Mouse (Mus musculus) embryonic facial prominence, embryonic 13.5 days (tissue): Measurements from ENCODE around the gene Oxct1. TPM values are rescaled to one million over a fixed set of nuclear protein-coding genes. Genes with fewer than 3 reads are reported as not detected.

Experiments
- ATAC-seq: fragments of 200-750 bp; cut with Nextera tagmentation; 2 replicates; pipeline ENCODE4 v1.8.0; 2017; ENCODE audit warnings: low read depth; ENCODE audit not compliant: insufficient number of reproducible peaks, insufficient read depth, low FRiP score, low TSS enrichment
- H3K27ac ChIP-seq: fragments of 300-500 bp; sonication (generic); 2 replicates; pipeline ENCODE4 v1.5.1; 2015; ENCODE audit warnings: moderate library complexity, mild to moderate bottlenecking, inconsistent platforms
- H3K27me3 ChIP-seq: fragments of 300-500 bp; sonication (generic); 2 replicates; pipeline ENCODE4 v1.6.1; 2015; ENCODE audit warnings: mild to moderate bottlenecking, inconsistent platforms
- H3K36me3 ChIP-seq: fragments of 300-500 bp; sonication (generic); 2 replicates; pipeline ENCODE4 v1.6.1; 2015; ENCODE audit warnings: mild to moderate bottlenecking, inconsistent platforms
- H3K4me1 ChIP-seq: fragments of 300-500 bp; sonication (generic); 2 replicates; pipeline ENCODE4 v1.6.1; 2015; ENCODE audit warnings: inconsistent platforms
- H3K4me2 ChIP-seq: fragments of 300-500 bp; sonication (generic); 2 replicates; pipeline ENCODE4 v1.6.1; 2015; ENCODE audit warnings: moderate library complexity, mild to moderate bottlenecking, inconsistent platforms
- H3K4me3 ChIP-seq: fragments of 300-500 bp; sonication (generic); 2 replicates; pipeline ENCODE4 v1.5.1; 2015; ENCODE audit warnings: mild to moderate bottlenecking, inconsistent platforms
- H3K9ac ChIP-seq: fragments of 300-500 bp; sonication (generic); 2 replicates; pipeline ENCODE4 v1.6.1; 2015; ENCODE audit warnings: mild to moderate bottlenecking, inconsistent platforms
- H3K9me3 ChIP-seq: fragments of 300-500 bp; sonication (generic); 2 replicates; pipeline ENCODE4 v1.6.1; 2016; ENCODE audit warnings: inconsistent platforms
- WGBS: fragments of 180-500 bp; shearing (Covaris S2); methylation state at CpG from one replicate; pipeline ENCODE4 v1.1.7; 2015; ENCODE audit warnings: mixed read lengths; 5-methylcytosine and 5-hydroxymethylcytosine counted together
- polyA plus RNA-seq: library from polyadenylated mRNA; unstranded; fragments of >200 nt; fragmentation: Nextera tagmentation; extraction: Ambion mirVana; gene quantifications from 2 replicates; pipeline ENCODE4 v1.2.1, GENCODE M21; 2015

Oxct1 gene
- polyA plus RNA-seq, 1 experiment from 2014 or later: 267 TPM

GRCm38 (mm10) chr15:4085600-4086384, 59.6 kb downstream of the Oxct1 start:
- H3K9ac ChIP-seq: no peak overlapping the region
- 79% methylated on average over 10 of the region's 10 CpGs for WGBS
- H3K4me3 ChIP-seq: no peak overlapping the region
- H3K27ac ChIP-seq: no peak overlapping the region
- no peak for ATAC-seq
- no peaks in the 10 kb centered on the region for H3K9me3 ChIP-seq
- H3K4me2 ChIP-seq: no peak overlapping the region
- no peaks in the 10 kb centered on the region for H3K36me3 ChIP-seq
- no peaks in the 10 kb centered on the region for H3K4me1 ChIP-seq
- H3K27me3 ChIP-seq: no peaks in the 10 kb centered on the region

- no peak for ATAC-seq
- Histone ChIP-seq H3K36me3 (peaks cover 11% of the 10 kb centered on the region), H3K9ac (no peak overlapping the region), H3K27ac (no peak overlapping the region), H3K4me3 (no peak overlapping the region), H3K4me2 (no peak overlapping the region), H3K27me3 (no peaks in the 10 kb centered on the region), H3K4me1 (peaks cover 4% of the 10 kb centered on the region; the same call in 1 of the 2 replicates), H3K9me3 (no peaks in the 10 kb centered on the region)
- 79% methylated on average over 4 of the region's 4 CpGs for WGBS
These were observed 61.3 kb downstream of the Oxct1 start for GRCm38 (mm10) chr15:4087446-4087845.

- Histone ChIP-seq H3K27ac (no peak overlapping the region), H3K36me3 (peaks cover 15% of the 10 kb centered on the region), H3K4me1 (peaks cover 4% of the 10 kb centered on the region; the same call in 1 of the 2 replicates), H3K4me2 (no peak overlapping the region), H3K9ac (no peak overlapping the region), H3K4me3 (no peak overlapping the region), H3K9me3 (no peaks in the 10 kb centered on the region), H3K27me3 (no peaks in the 10 kb centered on the region)
- WGBS: 57% methylated on average over 7 of the region's 7 CpGs
- ATAC-seq: no peak
These were observed 61.7 kb downstream of the Oxct1 start for GRCm38 (mm10) chr15:4087914-4088313.

- H3K4me1 ChIP-seq: peaks cover 4% of the 10 kb centered on the region; the same call in 1 of the 2 replicates
- H3K27ac ChIP-seq: no peak overlapping the region
- peaks cover 22% of the 10 kb centered on the region for H3K36me3 ChIP-seq
- no peaks in the 10 kb centered on the region for H3K27me3 ChIP-seq
- H3K4me3 ChIP-seq: no peak overlapping the region
- no peak overlapping the region for H3K9ac ChIP-seq
- WGBS: 79% methylated on average over 3 of the region's 3 CpGs
- ATAC-seq: no peak
- H3K9me3 ChIP-seq: no peaks in the 10 kb centered on the region
- no peak overlapping the region for H3K4me2 ChIP-seq
These were observed 64.4 kb downstream of the Oxct1 start for GRCm38 (mm10) chr15:4090601-4091000.

- ATAC-seq: no peak
- no peak overlapping the region for H3K4me3 ChIP-seq
- no peaks in the 10 kb centered on the region for H3K27me3 ChIP-seq
- no peaks in the 10 kb centered on the region for H3K9me3 ChIP-seq
- peaks cover 34% of the 10 kb centered on the region for H3K36me3 ChIP-seq
- H3K4me1 ChIP-seq: peaks cover 4% of the 10 kb centered on the region; the same call in 1 of the 2 replicates
- H3K4me2 ChIP-seq: no peak overlapping the region
- no peak overlapping the region for H3K9ac ChIP-seq
- 71% methylated on average over 2 of the region's 2 CpGs for WGBS
- no peak overlapping the region for H3K27ac ChIP-seq
These were observed 66.4 kb downstream of the Oxct1 start for GRCm38 (mm10) chr15:4092586-4092985.

GRCm38 (mm10) chr15:4100341-4100921, 74.2 kb downstream of the Oxct1 start:
- H3K4me3 ChIP-seq: no peak overlapping the region
- no peaks in the 10 kb centered on the region for H3K4me1 ChIP-seq
- H3K9ac ChIP-seq: no peak overlapping the region
- peaks cover 59% of the 10 kb centered on the region for H3K36me3 ChIP-seq
- no peak overlapping the region for H3K4me2 ChIP-seq
- no peaks in the 10 kb centered on the region for H3K27me3 ChIP-seq
- WGBS: 89% methylated on average over 10 of the region's 10 CpGs
- no peaks in the 10 kb centered on the region for H3K9me3 ChIP-seq
- no peak overlapping the region for H3K27ac ChIP-seq
- no peak for ATAC-seq

- H3K36me3 ChIP-seq: peaks cover 55% of the 10 kb centered on the region
- H3K27ac ChIP-seq: no peak overlapping the region
- H3K4me2 ChIP-seq: no peak overlapping the region
- no peak overlapping the region for H3K4me3 ChIP-seq
- no peaks in the 10 kb centered on the region for H3K9me3 ChIP-seq
- H3K27me3 ChIP-seq: no peaks in the 10 kb centered on the region
- 68% methylated on average over 10 of the region's 10 CpGs for WGBS
- H3K4me1 ChIP-seq: no peaks in the 10 kb centered on the region
- ATAC-seq: no peak
- H3K9ac ChIP-seq: no peak overlapping the region
These were observed 74.8 kb downstream of the Oxct1 start for GRCm38 (mm10) chr15:4101025-4101424.

- H3K9me3 ChIP-seq: no peaks in the 10 kb centered on the region
- no peak overlapping the region for H3K9ac ChIP-seq
- H3K4me1 ChIP-seq: no peaks in the 10 kb centered on the region
- H3K36me3 ChIP-seq: peaks cover 44% of the 10 kb centered on the region
- no peaks in the 10 kb centered on the region for H3K27me3 ChIP-seq
- no peak overlapping the region for H3K27ac ChIP-seq
- no peak overlapping the region for H3K4me2 ChIP-seq
- ATAC-seq: no peak
- H3K4me3 ChIP-seq: no peak overlapping the region
- 78% methylated on average over 12 of the region's 12 CpGs for WGBS
These were observed 78.1 kb downstream of the Oxct1 start for GRCm38 (mm10) chr15:4104319-4104718.

GRCm38 (mm10) chr15:4105498-4105897, 79.3 kb downstream of the Oxct1 start:
- Histone ChIP-seq H3K36me3 (peaks cover 42% of the 10 kb centered on the region), H3K27ac (no peak overlapping the region), H3K9me3 (no peaks in the 10 kb centered on the region), H3K4me1 (no peaks in the 10 kb centered on the region), H3K4me2 (no peak overlapping the region), H3K27me3 (no peaks in the 10 kb centered on the region), H3K4me3 (no peak overlapping the region), H3K9ac (no peak overlapping the region)
- 66% methylated on average over 4 of the region's 4 CpGs for WGBS
- ATAC-seq: no peak

- Histone ChIP-seq H3K27me3 (no peaks in the 10 kb centered on the region), H3K4me1 (no peaks in the 10 kb centered on the region), H3K4me2 (no peak overlapping the region), H3K4me3 (no peak overlapping the region), H3K27ac (no peak overlapping the region), H3K36me3 (peaks cover 8% of the 10 kb centered on the region), H3K9me3 (no peaks in the 10 kb centered on the region), H3K9ac (no peak overlapping the region)
- WGBS: 88% methylated on average over 6 of the region's 6 CpGs
- ATAC-seq: no peak
These were observed 93.8 kb downstream of the Oxct1 start for GRCm38 (mm10) chr15:4119962-4120361.

- no peak for ATAC-seq
- H3K4me1 ChIP-seq: no peaks in the 10 kb centered on the region
- no peaks in the 10 kb centered on the region for H3K27me3 ChIP-seq
- H3K36me3 ChIP-seq: peaks cover 14% of the 10 kb centered on the region
- WGBS: 83% methylated on average over 3 of the region's 3 CpGs
- H3K9me3 ChIP-seq: no peaks in the 10 kb centered on the region
- H3K9ac ChIP-seq: no peak overlapping the region
- no peak overlapping the region for H3K4me3 ChIP-seq
- H3K4me2 ChIP-seq: no peak overlapping the region
- no peak overlapping the region for H3K27ac ChIP-seq
These were observed 98.5 kb downstream of the Oxct1 start for GRCm38 (mm10) chr15:4124648-4125047.

GRCm38 (mm10) chr15:4138524-4138923, 112.3 kb downstream of the Oxct1 start:
- 50% methylated on average over 1 of the region's 1 CpGs for WGBS
- H3K4me2 ChIP-seq: no peak overlapping the region

More at GRCm38 (mm10) chr15:4138524-4138923, 112.3 kb downstream of the Oxct1 start:
- Histone ChIP-seq H3K4me1 (no peaks in the 10 kb centered on the region), H3K36me3 (peaks cover 21% of the 10 kb centered on the region), H3K4me3 (no peak overlapping the region), H3K9me3 (no peaks in the 10 kb centered on the region), H3K9ac (no peak overlapping the region), H3K27ac (no peak overlapping the region), H3K27me3 (no peaks in the 10 kb centered on the region)
- ATAC-seq: no peak
